Mouse (Mus musculus) layer of hippocampus, adult 8-10 months (tissue): ENCODE data around the gene Hspb7. TPM values are rescaled to one million over a fixed set of nuclear protein-coding genes. Genes with fewer than 3 reads are reported as not detected.
A peak's percentile ranks its signal among the peaks of the same experiment; 100 is the strongest.

Source experiments
- DNase-seq, 2 experiments: peaks; one replicate each; pipeline ENCODE4 v3.0.0; 2022; ENCODE audit warnings: low spot score in 2 of 2
- total RNA-seq, 4 experiments: library from RNA; stranded (reverse); gene quantifications; 2 replicates each; pipeline ENCODE4 v1.2.4; 2022

Hspb7 gene
- total RNA-seq, 4 experiments from 2014 or later: 0.33 TPM; not detected in 3

DNA sequence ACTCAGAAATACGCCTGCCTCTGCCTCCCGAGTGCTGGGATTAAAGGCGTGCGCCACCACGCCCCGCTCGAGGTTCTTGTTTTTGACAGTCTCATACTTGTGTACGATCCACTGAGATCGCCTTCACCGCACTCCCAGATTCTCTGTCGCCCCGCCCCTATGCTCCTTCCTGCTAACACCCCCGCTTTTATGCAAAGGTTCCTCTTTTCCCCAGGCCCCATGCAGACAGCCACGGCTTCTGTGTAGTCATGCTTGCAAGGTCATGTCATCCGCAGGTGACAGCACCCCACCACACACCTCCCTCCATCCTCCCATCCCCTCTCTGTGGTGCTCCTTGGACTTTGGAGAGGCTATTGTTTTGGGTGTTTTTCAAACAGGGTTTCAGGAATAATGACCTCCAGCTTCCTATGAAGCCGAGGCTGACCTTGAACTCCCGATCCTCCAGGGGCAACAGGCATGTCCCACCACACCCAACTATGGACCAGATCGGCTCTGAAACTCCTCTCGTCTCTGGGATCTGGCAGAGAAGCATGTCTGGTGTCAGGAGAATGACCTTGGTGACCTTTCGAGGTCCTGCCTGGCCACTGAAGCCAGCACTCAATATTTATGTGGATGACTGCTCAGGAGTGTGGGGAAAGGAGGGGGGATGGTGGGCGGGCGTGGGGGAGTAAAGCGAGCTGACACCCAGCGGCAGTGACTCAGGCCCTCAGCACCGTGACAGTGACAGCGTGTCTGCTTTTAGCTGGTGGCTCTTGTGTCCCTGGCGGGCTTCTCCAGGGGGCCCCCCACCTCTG lies 984 bp upstream of the Hspb7 start:
- no peak for DNase-seq

DNA sequence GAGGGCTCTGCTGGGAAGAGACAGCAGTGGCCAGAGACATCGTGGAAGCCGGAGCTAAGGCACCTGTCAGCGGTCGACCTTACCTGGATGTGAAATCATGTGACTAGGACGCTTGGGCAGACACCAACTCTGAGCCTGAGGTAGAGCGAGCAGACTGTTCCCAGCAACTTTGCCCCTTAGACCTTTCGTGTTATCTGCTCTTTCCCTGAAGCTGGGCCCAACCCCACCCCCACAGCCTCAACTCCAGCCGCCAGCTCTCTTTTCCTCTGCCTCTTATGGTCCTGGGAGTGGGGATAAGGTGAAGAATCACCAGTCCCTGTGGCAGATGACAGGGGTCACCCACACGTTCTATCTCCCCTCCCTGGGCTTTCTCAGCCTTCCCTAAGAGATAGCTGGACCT lies 307 bp downstream of the Hspb7 start:
- no peak for DNase-seq

- DNase-seq: no peak
Measured at GRCm38 (mm10) chr4:141421423-141421822, 844 bp downstream of the Hspb7 start.

GRCm38 (mm10) chr4:141422841-141423240 lies 2.3 kb downstream of the Hspb7 start:
- DNase-seq: no peak

- DNase-seq: no peak
Measured at GRCm38 (mm10) chr4:141423288-141423687, 2.7 kb downstream of the Hspb7 start.

GRCm38 (mm10) chr4:141423691-141424431 lies 3.3 kb downstream of the Hspb7 start:
- DNase-seq: no peak

DNA sequence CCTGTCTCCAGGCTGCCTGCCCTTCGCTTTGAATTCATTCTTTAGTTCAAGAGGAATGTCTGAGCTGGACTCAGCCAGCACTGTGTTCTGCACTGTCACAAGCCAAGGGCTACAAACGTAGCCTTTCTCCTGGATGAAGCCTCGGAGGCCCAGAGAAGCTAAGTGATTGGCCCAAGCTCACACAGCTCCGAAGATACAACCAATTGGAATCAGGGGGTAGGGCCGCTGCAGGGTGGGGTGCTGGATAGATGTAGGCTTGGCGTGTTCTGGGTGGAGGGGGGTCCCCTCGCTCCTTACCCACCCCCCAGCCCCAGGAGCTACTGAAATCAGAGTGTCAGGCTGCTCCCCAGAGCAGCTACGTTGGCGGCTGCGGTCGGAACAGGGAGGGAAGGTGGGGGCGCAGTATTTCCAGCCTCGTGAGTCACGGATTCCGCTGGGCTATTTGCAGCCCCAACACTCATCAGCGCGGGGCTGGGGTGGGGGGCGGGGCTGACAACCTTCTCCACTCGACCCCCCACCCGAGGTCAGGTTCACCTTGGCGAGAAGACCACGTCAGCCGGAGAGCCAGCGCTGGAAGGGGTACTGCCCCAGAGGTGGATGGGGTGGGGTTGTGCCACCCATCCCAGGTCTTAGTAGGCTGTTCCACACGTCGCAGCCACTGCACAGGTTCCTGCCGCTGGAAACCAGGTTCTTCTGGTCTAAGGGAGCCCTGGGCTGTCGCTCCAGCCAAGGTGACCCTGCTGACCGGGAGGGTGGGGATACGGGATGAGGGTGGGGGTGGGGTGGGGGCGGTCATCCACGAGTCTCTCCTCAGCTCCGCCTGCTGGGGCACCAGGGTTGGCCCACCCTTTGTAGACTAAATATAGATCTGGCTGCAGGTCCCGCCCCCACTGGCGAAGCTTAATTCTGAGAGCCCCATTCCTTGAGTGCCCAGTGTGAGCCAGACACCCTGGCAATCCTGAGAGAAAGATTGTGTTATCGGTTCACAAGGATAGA lies 5.2 kb downstream of the Hspb7 start:
- DNase-seq: peak; percentile 59 to 61

DNA sequence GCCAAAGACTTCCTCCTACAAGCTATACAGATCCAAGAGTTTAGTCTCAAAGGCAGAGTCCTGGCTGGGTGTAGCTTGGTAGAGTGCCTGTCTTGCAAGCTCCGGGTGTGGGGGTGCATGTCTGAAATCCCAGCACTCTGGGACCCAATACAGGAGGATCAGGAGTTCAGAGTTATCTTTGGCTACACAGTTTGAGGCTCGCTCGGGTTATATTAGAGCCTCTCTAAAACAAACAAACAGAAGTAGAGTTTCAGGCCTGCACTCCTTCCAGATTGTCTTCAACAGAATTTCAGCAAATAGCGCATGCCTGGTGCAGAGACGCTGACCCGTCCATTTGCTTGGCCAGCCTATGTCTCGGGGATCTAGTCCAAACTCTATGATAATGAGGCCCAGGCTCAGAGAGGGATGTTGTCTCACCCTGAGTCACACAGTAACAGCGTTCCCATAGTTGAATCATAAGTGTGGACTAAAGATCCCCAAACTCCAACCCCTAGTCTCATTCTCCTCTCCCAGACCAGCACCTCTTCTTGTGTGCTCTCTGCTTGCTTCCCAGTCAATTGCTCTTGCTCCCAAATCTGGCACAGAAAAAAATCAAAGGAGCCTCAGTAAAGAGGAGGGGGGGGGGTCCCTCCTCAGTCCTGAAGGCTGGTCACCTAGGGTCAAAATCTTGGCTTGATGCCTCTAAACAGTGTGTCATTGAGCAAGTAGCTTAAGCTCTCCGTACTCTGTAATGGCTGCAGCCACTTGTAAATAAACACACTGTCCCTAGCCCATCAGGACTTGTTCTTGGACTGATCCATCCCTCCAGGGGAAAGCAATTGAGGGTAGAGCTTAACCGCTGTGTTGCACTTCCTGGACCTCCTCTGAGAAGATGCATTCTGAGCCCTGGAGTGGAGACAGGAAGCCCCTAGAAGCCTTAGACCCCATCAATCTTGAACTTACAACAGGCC lies 6.5 kb downstream of the Hspb7 start:
- DNase-seq: no peak

GRCm38 (mm10) chr4:141427921-141428320 lies 7.3 kb downstream of the Hspb7 start:
- no peak for DNase-seq

GRCm38 (mm10) chr4:141429381-141429780 lies 8.8 kb downstream of the Hspb7 start:
- DNase-seq: no peak

GRCm38 (mm10) chr4:141429847-141430246 lies 9.3 kb downstream of the Hspb7 start:
- no peak for DNase-seq

- peak in 1 of 2 experiments; percentile 53 for DNase-seq
Measured at GRCm38 (mm10) chr4:141430997-141431396, 10.4 kb downstream of the Hspb7 start.

DNA sequence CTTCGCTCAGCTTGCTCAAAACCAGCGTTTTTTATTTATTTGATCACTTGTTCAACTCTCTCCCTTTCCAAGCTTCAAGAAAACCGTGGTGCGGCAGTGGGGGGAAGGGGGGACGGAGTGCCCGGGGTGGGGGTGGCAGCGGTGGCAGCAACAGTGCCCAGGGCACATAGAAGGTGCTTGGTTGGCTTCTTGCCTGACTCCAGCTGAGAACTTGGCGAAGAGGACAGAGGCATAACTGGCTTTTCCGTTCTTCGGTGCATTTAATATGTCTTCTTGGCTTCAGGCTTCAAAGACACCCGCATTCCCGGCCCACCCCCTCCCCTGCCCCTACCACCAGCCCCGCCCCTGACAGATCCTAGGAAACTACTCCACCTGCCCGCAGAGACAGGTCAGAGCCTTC lies 12.1 kb downstream of the Hspb7 start:
- DNase-seq: no peak

- no peak for DNase-seq
Measured at GRCm38 (mm10) chr4:141433191-141433590, 12.6 kb downstream of the Hspb7 start.

DNA sequence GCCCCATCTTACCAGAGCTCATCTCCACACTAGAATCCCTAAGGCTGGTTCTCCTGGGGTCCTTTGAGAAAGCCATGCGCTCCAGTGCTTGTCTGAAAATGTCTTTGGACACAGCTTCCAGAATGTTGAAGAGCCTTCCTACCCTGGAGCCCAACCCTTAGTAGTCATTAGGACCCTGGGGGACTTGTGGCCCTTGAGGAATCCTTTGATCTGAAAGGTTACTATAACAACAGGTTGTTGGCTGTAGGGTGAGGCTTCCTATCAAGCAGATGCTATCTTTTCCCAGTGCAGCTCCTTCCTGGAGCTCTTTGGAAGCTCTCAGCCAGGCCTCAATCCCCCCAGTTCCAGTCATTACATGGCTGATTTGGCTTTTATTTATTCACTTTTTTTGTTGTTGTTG lies 15.4 kb downstream of the Hspb7 start, which contains the start of gene Srarp:
Gene Srarp (minus strand): TSS at position 132 of the 400 bp plus-strand sequence.
- DNase-seq: no peak

DNA sequence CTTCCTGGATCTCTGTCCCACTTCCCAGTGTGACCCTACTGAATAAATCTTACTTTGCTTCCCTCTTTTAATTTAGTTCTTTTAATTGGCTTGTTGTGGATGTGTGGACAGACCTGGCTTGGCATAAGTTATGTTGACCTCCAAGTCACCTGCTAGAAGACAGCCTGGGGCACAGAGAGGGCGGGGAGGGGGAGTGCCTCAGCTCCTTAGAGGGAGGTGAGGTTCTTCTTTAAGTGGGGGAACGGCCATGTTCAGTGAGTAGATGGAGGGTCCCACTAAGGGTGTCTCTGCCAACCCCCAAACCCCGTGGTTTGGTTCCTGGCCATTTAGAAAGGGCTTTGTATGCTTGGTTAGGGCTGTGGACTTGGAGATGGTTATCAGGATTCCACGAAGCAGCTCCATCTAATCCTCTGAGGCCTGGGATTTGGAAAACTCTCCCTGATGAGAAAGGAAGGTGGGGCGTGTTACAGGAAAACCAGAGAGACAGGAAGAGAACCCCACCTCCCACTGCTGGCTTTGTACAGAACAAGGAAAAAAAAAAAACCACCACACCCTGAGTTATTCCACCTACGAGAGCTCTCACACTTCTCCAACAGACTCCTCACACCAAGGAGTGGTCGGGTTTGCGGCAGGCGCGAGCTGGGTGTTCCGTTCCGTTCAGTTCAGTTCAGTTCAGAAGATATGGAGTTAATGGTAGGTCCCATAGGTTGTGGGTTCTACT lies 18.7 kb downstream of the Hspb7 start:
- no peak for DNase-seq

GRCm38 (mm10) chr4:141440877-141441276 lies 20.3 kb downstream of the Hspb7 start:
- no peak for DNase-seq

DNA sequence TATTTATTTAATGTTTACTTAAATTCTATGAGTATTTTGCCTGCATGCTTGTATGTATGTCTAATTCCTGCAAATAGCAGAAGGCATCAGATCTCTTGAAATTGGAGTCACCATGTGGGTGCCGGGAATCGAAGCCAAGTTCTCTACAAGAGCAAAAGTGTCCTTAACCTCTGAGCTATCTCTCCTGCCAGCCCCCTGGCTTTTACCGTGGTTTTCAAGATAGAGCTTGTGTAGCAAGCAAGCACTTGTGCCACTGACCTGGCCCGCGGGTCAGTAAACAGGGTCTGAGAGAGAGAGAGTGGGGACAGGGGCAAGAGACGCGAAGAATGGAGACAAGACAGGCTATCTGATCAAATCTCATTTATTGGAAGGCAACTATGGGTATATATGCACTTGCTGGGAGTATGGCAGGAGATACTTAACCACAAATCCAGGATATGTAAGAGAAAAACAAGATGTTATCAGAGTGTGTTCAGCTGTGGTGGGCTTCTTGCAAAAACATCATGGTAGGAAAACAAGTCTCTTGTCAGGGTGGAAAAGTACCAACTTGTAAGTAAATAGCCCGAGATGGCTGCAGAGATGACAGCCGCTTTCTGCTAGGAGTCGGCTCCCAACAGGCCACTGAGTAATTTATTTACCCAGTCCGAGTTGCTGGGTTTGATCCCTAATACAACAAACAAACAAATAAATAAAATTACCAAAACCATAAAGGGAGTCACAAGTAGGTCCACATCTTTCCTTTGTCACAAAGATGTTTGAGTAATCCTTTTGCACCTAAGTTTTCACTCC lies 23.3 kb downstream of the Hspb7 start:
- DNase-seq: no peak
